Mouse (Mus musculus) megakaryocyte progenitor cell, adult 5-6 weeks (primary cell): ENCODE results near the gene Chst10. TPM values are rescaled to one million over a fixed set of nuclear protein-coding genes. Genes with fewer than 3 reads are reported as not detected.

ENCODE experiments used
- ATAC-seq: replicated peaks from 2 replicates; pipeline ENCODE4 v1.8.0; 2016; ENCODE audit warnings: mild to moderate bottlenecking, moderate TSS enrichment, inconsistent platforms; ENCODE audit not compliant: poor library complexity
- total RNA-seq, 2 experiments: library from RNA; stranded (forward) in 1 of 2; stranded (reverse) in 1 of 2; fragments of 157-497, 149-512 nt in 1 of 2; fragments of 200-1000 nt in 1 of 2; gene quantifications; 2 replicates each; pipeline versions ENCODE4 v1.2.3 to v1.2.4; 2015 to 2017

Gene Chst10
- total RNA-seq (2015) (0.32 and 1.7 TPM in 2 replicates), total RNA-seq (2017) (0.25 and 0.57 TPM in 2 replicates)

- ATAC-seq: peak; percentile 93
Observed at GRCm38 (mm10) chr1:38897431-38898248, at the start of gene Chst10. Gene Chst10 (minus strand): TSS chr1:38898161.

- ATAC-seq: no peak
Observed at GRCm38 (mm10) chr1:38939608-38940007, 41.6 kb upstream of the Chst10 start.

GRCm38 (mm10) chr1:38938849-38939248 lies 40.9 kb upstream of the Chst10 start, which contains the start of gene Nms:
Gene Nms (plus strand): TSS chr1:38939149.
- ATAC-seq: no peak

- ATAC-seq: peak; percentile 64; the same call in 1 of the 2 replicates
Observed at GRCm38 (mm10) chr1:38936780-38937179, 38.8 kb upstream of the Chst10 start.

GRCm38 (mm10) chr1:38934668-38935067 lies 36.7 kb upstream of the Chst10 start:
- peak; percentile 65; the same call in 1 of the 2 replicates for ATAC-seq

- no peak for ATAC-seq
Observed at GRCm38 (mm10) chr1:38930767-38931166, 32.8 kb upstream of the Chst10 start.

- ATAC-seq: no peak
Observed at GRCm38 (mm10) chr1:38929468-38929867, 31.5 kb upstream of the Chst10 start.

GRCm38 (mm10) chr1:38928996-38929395 lies 31.0 kb upstream of the Chst10 start:
- no peak for ATAC-seq

- no peak for ATAC-seq
Observed at GRCm38 (mm10) chr1:38903985-38904384, 6.0 kb upstream of the Chst10 start.

- ATAC-seq: no peak
Observed at GRCm38 (mm10) chr1:38902571-38902970, 4.6 kb upstream of the Chst10 start.

GRCm38 (mm10) chr1:38893081-38893480 lies 4.9 kb downstream of the Chst10 start:
- ATAC-seq: no peak

GRCm38 (mm10) chr1:38891444-38891843 lies 6.5 kb downstream of the Chst10 start:
- peak; percentile 89 for ATAC-seq

GRCm38 (mm10) chr1:38888803-38889202 lies 9.2 kb downstream of the Chst10 start:
- ATAC-seq: no peak

- no peak for ATAC-seq
Observed at GRCm38 (mm10) chr1:38887011-38887410, 10.9 kb downstream of the Chst10 start.

- ATAC-seq: no peak
Observed at GRCm38 (mm10) chr1:38886602-38887001, 11.4 kb downstream of the Chst10 start.

- peak; percentile 54 for ATAC-seq
Observed at GRCm38 (mm10) chr1:38885956-38886355, 12.0 kb downstream of the Chst10 start.

GRCm38 (mm10) chr1:38883766-38884165 lies 14.2 kb downstream of the Chst10 start:
- ATAC-seq: no peak

GRCm38 (mm10) chr1:38882746-38883145 lies 15.2 kb downstream of the Chst10 start:
- no peak for ATAC-seq

- ATAC-seq: peak; percentile 98
Observed at GRCm38 (mm10) chr1:38881366-38881765, 16.6 kb downstream of the Chst10 start.

- ATAC-seq: no peak
Observed at GRCm38 (mm10) chr1:38876671-38877382, 21.1 kb downstream of the Chst10 start.

GRCm38 (mm10) chr1:38873911-38874310 lies 24.1 kb downstream of the Chst10 start:
- ATAC-seq: no peak

GRCm38 (mm10) chr1:38871834-38872233 lies 26.1 kb downstream of the Chst10 start:
- ATAC-seq: no peak
